Mouse (Mus musculus) heart, adult 9 months (tissue): ENCODE results near the gene Ccdc185.

Experiments
- DNase-seq, 2 experiments: peaks; one replicate each; pipeline ENCODE4 v3.0.0; 2022; ENCODE audit warnings: low spot score in 2 of 2

The Ccdc185 gene

DNA sequence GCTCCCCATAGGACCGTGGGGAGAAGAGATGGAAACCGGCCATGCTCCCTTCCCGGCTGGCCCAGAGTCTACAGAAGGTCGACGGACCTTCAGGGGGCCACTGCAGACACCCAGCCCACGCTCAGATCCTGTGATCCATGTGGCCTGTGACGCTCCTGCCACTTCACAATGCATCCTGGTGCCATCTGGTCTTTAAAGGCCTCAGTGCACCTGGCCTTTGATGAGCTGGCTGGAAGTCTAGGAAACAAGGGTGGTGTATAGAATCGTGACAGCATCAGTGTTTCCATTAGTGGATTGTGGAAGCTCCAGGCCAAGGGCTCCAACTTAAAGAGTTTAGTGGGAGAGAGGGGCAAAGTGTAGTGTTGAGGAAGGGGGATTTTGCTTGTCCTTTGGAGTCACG, at the start of gene Ccdc185:
Ccdc185 (minus strand) TSS at position 101 of the 400 bp plus-strand sequence.
- DNase-seq = no peak

DNA sequence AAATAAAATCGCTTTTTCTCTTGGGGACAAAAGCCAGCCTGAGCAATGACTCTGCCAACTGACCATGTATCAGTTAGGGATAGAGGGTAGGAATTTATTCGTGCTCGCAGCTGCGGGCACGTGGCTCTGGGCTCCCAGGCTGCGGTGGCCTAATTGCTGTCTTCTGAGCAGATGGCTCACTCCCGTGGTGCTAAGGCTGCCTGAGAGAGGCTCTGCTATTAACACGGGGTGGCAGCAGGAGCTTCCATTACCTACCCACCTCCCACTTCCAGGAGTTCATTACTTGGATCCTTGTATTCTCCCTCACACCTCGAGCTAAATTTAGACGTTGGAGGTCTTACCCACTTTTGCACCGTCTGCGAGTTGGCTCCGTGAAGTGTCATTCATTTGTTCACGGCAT, 48.1 kb upstream of the Ccdc185 start:
- no peak for DNase-seq

DNA sequence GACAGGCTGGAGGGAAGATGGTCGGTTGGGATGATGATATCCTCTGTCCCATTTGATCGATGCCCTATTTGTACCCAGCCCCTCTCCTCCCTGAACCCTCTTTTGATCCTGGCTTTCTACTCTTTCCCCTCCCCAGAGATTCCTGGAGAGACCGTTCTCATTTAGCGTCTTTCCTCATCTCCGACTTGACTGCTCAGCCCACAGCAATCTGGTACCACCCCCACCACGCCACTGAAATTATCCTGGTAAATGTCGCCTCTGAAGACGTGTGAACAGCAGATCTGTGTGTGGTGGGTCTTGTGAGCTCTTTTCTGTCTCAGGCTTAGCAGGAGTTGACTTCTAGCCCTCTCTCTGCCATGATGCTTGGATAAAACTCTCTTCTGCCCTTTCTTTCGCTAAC, 45.6 kb upstream of the Ccdc185 start:
- no peak for DNase-seq

DNA sequence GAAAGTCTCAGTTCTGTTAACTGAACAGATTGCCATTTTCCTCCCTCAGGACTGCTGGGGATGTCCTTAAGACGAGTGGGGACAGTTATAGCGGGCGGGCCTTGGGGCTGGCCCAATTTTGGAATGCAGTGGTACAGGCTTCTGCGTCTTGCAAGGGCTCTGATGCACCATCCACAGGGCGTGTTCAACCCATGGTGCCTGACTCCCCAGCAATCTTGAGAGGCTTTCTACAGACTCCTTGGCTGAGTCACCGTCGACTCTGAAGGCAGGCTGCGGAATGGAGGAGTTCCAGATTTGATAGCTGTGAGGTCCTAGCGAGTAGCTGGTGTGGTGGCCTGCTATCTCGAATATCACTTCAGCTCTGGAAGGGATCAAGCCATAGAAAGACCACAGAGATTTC, 45.2 kb upstream of the Ccdc185 start:
- DNase-seq = no peak

DNA sequence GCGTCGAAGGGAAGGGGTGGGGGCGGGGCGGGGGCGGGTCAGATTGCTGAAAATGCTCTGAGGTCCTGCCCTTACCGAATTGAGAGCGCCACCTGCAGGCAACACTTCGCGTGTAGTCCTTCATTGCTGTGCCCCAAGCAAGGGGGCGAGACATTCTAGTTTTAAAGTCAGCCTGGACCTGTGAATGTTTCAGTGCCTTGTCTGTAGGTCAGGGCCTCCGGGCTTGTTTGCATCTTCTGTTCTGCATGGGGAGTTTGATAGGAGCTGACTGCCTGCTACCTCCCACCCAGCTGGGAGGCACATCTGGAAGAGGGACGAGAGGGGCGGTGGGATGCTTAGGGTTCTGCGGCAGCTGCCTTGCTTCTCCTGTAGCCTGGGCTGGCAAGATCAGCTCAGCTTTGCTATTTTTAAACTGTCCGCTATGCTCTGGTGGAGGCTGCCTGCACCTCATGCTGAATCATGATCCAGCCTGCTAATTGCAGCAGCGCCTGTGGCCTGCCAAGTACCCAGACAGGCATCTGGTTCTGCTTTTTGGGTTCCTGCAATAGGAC, 43.6 kb upstream of the Ccdc185 start:
- peak; percentile 54 to 59 for DNase-seq

DNA sequence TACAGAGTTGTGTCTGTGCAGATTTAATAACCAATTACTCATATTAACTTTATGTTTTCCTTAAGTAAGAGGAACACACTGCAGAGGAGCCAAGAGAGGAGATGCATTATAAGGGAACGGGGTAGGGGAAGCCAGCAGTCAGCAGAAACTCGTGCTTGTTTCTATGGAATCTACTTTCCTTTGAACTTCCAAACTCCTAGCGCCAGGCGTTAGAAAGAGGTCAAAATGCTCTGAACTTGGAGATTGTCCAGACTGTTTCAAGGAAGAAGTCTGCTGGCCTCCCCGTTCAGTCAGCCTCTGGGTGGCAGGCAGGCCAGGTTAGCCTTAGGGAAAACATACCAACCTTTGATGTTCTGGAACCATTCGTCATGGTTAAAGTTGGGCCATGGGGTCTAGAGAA, 39.9 kb upstream of the Ccdc185 start:
- DNase-seq = no peak

DNA sequence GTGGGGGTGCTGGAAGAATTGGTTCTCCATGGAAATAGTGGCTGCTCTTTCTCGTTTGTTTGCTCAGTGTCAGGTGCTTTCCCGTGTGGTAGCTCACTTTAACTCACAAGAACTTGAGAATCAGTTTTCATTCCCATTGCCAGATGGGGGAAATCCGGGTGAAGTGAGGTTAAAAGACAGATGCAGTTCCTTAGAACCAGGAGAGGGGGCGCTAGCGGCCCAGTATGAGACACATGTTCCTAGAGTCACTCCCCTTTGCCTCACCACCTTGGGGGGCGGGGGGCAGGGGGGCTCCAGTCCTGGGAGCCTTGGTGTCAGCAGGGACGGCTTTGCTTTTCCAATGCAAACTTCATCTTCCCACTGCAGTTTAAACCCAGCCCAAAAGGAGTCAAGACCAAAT, 38.0 kb upstream of the Ccdc185 start:
- no peak for DNase-seq

DNA sequence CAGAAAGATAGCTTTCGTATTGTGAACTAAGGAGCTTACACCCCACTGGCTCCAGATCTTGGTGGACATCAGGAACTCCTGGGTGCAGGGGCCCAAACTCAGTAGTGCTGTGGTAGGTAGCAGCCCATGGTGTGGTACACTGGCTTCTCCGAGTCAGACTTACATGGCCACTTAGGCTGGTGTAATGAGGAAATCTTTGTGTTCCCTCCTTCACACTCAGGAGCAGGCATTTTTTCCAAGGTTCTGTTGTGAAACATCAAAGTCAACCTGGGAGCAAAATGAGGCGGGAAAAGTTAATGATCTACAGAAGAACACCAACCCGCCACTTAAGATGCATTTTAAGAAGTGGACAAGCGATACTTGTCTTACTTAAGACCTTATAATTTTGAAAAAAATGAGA, 36.5 kb upstream of the Ccdc185 start:
- no peak for DNase-seq

DNA sequence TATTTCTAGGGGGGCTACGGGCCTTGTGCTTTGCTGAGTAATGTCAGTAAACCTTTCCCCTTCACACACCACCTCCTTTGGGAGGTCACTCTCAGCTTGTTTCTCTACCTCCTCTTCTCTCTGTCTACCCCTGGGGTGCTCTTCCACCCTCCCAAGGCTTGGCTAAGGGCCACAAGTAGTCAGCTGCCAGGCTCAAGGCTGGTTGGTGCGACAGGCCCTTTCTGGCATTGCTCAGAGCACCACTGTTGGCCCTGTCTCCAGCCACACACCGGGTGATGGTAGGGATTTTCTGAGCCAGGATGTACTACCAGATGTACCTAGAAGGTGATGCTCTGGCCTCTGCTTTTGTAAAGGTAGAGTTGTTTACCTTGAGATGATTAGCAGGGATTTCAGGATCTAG, 35.8 kb upstream of the Ccdc185 start:
- no peak for DNase-seq

DNA sequence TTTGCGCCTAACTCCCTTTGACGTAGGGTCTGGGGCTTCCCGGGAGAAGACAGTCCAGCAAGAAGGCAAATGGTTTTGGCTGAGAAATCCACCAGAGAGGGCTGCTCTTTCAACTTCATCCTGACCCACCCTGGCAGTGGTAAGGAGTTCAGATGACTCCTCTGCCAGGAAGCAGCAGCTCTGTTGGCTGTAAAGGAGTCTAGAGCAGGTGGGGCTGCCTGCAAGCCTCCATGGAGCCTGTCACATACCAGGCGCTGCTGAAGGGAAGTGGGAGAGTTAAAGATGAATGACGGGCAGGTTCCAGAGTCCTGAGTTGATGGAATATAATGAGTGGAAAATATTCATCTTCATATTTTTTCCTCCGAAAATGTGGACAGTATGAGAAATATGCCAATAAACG, 34.8 kb upstream of the Ccdc185 start:
- DNase-seq = no peak

DNA sequence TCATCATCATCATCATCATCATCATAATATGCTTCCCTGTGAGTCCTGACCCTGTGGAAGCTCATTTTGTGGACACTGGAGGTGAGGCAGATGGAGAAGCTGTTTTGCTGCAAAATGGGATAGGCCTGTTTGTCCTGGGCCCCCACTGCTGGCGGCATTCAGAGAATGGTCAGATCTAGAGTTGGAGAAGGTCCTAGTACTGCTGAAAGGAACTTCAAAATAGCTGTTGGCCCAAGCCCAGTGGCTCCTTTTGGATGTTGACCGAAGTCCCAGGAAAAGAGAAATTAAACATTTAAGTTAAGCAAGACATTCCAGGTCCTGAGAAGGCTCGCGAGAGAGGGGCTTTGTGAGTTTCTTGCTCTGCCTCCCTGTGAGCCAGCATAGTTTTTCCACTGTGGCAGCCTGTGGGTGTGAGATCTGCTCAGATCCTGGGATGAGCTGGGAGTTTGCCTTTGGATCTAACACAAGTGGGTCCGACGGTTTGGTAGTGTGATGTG, 30.1 kb upstream of the Ccdc185 start:
- no peak for DNase-seq

DNA sequence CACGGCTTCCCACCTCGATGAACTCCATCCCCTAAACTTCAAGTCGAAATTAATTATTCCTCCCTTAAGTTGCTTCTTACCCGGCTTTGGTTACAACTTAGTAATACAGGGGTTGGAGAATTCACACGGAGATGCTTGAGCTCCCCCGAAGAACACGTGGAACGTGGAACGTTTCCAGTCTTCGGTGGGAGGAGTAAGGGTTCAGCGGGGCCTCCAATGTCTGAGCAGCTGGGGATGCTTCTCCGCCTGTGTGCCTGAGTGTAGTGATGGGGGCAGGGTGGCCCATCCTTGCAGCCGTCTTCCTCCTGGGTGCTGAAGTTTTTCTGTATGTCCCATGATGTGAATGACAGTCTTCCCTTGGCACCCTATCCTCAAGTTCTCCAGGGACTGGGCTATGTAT, 29.2 kb upstream of the Ccdc185 start:
- no peak for DNase-seq

DNA sequence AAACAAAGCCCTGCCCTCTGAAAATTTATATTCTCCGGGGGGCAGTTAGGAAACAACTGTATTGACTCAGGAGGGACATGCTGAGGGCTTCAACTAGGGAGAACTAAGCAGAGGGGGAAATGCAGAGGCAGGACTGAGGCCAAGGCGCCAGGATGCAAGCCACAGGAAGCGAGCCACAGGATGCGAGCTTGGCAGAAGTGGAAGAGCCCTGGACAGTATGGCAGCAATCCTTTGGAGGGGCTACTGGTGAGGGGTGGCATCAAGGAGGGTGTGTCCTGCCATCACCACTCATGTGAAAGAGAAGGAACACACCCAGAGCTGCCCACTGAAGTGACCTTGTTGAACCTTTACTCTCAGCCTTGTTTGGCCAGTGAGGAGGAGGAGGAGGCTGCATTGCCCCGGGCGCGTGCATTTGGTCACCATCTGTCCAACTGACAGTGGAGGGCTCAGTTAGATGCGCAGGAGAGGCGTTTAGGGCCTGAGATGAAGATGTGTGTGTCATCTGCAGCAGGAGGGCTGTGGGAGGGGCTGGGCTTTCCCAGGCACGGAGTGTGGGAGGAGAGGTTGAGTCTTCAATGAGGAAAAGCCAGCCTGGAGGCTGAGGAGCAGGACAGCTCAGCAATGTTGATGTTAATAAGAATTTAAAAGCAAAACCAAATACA, 27.9 kb upstream of the Ccdc185 start:
- DNase-seq = no peak

DNA sequence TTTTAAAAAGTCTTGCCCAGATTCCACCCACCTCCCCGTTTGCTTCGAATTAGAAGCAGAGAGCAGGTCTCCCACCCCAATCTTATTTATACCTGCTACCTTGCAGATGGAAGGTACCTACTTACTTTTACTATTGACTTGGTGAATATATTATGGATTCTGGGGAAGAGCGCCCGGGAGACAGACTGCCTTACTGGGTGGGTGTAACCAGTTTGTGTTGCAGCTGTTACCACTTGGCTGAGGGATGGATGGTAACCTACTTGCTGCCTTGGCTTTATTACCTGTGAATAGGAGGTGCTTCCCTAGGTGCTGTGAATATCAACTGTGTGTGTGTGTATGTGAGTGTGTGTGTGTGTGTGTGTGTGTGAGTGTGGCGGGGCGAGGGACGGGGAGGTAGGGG, 26.6 kb upstream of the Ccdc185 start:
- no peak for DNase-seq

DNA sequence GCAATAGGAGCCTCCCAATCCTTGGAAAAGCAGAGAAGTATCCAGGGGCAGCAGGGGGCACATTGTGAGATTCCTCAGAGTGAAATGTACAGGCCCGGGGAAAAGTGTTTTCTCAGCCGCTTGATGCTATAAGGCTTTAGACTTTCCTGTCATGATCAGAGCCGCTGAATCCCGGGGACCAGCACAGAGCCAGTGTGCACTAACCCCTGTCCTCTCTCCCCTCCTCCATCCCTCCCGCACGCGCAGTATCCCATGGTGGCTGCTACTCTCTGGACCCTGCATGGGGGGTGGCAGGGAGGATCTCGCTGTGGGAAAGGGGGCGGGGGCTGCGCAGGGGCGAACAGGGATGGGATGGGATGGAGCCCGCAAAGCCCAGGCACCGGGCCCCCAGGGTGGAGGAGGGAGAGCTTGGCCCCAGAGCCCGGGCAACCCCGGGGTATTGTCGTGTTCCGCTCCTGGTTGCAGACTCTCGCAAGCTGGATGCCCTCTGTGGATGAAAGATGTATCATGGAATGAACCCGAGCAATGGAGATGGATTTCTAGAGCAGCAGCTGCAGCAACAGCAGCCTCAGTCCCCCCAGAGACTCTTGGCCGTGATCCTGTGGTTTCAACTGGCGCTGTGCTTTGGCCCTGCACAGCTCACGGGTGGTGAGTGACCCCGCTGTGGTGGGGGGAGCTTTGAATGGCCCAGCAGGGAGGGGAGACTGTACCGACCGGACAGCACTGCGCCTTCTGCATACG, 15.7 kb upstream of the Ccdc185 start:
- no peak for DNase-seq

DNA sequence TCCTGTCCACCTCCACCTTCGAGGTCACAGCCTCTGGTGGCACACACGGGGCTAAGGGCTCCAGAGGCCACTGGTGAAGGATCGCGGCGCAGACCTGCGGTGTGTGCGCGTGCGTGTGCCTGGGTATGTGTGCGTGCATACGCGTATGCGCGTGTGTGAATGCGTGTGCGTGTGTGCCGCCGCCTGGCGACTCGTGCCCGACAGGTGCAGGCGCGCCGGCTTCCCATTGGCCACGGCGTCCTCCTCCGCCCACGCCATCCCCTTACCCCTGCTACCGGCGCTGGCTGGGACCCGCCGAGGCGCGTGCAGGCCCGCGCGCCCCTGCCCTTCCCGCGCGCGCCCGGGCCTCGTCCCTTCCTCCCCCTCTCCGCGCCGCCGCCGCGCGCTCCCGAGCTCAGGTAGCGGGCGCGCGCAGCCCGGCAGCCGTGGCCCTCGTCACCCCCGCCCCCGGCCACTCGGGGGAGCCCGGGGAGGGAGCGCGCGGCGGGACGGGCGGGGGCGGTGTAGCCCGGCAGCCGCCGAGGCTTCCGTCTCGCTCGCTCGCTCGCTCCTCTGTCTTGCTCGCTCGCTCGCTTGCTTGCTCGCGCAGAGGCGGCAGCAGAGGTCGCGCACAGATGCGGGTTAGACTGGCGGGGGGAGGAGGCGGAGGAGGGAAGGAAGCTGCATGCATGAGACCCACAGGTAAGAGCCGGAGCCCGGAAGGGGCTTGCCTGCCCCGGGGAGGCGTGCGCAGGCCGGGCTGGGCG, 14.9 kb upstream of the Ccdc185 start, which contains the start of gene Susd4:
Susd4 (plus strand) TSS at position 145 of the 746 bp plus-strand sequence.
- no peak for DNase-seq

DNA sequence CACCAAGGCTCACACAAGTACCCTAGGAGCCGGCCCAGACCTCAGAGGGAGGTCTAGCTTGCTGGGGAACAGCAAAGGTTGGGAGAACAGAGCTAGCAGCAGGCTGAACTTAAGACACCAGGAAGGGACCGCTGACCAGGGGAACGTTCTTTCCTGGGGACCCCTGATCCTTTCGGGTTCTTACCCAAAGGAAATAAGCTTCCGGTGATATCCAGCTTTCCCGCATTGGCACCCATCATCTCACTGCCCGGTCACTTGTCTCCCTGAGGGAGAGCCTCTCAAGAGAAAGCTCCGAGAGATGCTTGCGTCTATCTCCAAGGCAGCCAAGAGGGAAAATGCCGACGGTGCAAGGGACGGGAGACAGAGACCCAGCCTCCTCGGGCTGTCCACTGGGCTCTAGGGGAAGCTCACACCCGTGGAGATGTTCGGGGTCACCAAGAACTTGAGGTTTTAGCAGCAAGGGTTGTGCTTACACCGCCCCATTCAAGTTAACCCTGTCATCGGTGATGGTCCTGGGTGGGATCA, 14.3 kb upstream of the Ccdc185 start:
- no peak for DNase-seq

DNA sequence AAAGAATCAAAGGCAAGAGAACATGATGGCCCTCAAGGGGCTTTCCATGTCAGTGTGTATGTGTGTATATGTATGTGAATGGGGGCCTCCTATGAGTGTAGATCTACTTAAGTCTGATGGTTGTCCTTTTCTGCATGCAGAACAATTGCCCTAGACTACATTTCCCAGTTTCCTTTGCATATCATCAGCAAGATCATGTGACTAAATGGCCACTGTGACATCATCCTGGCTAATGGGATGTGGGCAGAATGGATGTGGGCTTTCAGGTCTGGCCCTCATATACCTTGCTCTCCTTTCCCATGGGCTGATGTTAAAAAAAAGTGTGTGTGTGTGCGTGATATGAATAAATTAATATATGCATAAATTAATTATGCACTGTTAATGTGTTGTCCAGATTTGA, 9.8 kb upstream of the Ccdc185 start:
- DNase-seq = no peak

DNA sequence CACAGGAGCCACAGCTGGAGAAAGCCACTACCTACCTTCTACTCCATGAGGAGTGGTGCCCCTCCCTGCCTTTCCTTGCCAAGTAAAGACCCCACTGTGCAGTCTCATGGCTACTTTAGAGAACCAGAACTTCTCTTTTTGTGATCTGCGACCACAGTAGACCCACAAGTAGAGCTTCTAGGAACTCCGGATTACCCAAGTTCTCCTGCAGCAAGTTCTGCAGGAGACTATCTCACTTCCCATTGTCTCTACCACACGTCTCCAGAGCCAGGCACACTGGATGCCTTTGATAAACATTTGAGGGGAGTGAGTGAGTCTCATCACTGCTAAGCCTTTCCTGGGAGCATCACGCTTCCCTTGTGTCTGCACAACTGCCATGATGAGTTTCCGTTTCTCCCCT, 5.9 kb upstream of the Ccdc185 start:
- DNase-seq = no peak

DNA sequence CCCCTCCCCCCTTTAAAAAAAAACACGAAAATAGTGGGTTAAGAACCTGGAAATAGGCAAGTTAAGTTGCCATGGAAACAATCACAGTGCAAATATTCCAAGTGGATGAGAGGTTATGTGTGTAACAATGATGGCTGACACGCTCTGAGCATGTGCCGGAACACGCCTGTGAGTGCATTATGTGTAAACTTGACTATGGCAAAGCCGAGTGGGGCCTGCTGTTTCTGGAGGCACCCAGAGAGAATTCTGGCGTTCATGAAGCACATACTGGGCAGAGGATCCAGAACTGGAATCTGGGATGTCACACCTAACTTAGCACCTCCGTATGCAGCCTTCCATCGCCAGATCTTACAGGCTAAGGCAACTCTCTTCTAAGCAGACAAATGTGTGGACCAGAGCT, 4.7 kb upstream of the Ccdc185 start:
- no peak for DNase-seq

DNA sequence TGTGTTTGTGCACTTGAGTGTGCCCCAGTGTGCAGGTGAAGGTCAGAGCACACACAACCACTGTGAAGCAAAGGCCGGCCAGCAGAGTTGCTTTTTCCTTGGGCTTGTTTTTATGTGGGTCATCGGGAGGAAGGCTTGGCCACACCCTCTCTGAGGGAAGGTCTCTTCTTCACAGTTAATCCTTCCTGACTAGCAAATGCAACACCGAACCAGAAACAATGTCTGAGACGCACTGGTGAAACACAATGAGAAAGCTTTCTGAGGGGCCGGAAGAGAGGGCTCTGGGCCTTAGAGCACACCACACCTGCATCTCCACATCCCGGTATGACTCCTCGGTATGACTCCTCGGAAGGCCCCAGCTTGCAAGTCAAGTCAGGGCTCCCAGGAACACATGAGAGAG, 2.3 kb upstream of the Ccdc185 start:
- no peak for DNase-seq

DNA sequence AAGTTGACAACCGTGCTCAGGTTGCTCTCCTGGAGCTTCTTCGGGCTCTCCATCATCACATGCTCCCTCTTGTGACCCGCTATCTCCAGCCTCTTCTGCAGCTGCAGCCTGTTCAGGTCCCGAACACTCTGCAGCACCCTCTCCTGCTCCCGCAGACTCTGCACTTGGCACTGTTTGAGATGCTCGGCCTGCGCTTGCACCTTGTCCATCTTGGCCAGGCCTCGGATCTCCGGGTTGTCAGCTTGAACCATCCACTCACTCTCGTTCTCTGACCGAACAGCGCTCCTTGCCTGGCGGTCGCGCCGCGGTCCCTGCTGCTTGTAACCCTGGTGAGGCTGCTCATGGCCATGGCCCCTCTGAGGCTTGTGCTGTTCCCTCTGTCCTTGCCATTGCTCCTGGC, 1.1 kb downstream of the Ccdc185 start:
- DNase-seq = no peak
